Mouse (Mus musculus) ES-Bruce4 (cell line): ENCODE measurements around the gene Tatdn2. TPM values are rescaled to one million over a fixed set of nuclear protein-coding genes. Genes with fewer than 3 reads are reported as not detected.

Experiments
- H3K27ac ChIP-seq: 2 replicates; pipeline ENCODE4 v1.5.1; 2012; ENCODE audit warnings: low read length, inconsistent platforms; ENCODE audit not compliant: insufficient read depth
- H3K27me3 ChIP-seq: 2 replicates; pipeline ENCODE4 v1.6.1; 2012; ENCODE audit warnings: mild to moderate bottlenecking, low read length, inconsistent platforms; ENCODE audit not compliant: control insufficient read depth, poor library complexity, insufficient read depth, severe bottlenecking
- H3K36me3 ChIP-seq: 2 replicates; pipeline ENCODE4 v1.6.1; 2012; ENCODE audit warnings: inconsistent platforms, mild to moderate bottlenecking, low read length, moderate library complexity; ENCODE audit not compliant: control insufficient read depth, poor library complexity, insufficient read depth, severe bottlenecking
- H3K4me1 ChIP-seq: one replicate; pipeline ENCODE4 v1.8.1; 2011; ENCODE audit warnings: low read length; ENCODE audit not compliant: control insufficient read depth, insufficient read depth
- H3K4me3 ChIP-seq: 2 replicates; pipeline ENCODE4 v1.5.1; 2011; ENCODE audit warnings: low read depth, mild to moderate bottlenecking, low read length
- H3K9ac ChIP-seq: 2 replicates; pipeline ENCODE4 v1.6.1; 2012; ENCODE audit warnings: low read depth, mild to moderate bottlenecking, inconsistent platforms; ENCODE audit not compliant: poor library complexity, severe bottlenecking
- H3K9me3 ChIP-seq: replicated peaks from 2 replicates; pipeline ENCODE4 v1.6.1; 2012; ENCODE audit warnings: mild to moderate bottlenecking, low read length, inconsistent platforms; ENCODE audit not compliant: control insufficient read depth, poor library complexity, insufficient read depth, severe bottlenecking
- CTCF ChIP-seq: IDR thresholded peaks from one replicate; pipeline ENCODE4 v1.8.1; 2011; ENCODE audit warnings: low read depth, low read length
- EP300 ChIP-seq: IDR thresholded peaks from 2 replicates; pipeline ENCODE4 v1.6.1; 2011; ENCODE audit warnings: low read depth, low read length; ENCODE audit not compliant: insufficient read depth
- POLR2A ChIP-seq: IDR thresholded peaks from one replicate; pipeline ENCODE4 v1.8.1; 2011; ENCODE audit warnings: low read length; ENCODE audit not compliant: insufficient read depth
- polyA plus RNA-seq: library from polyadenylated mRNA; stranded (reverse); fragments of >200 nt; gene quantifications from 2 replicates; pipeline ENCODE4 v1.2.4, GENCODE M21; 2011; ENCODE audit warnings: low read depth; ENCODE audit not compliant: missing spikeins, insufficient read depth, insufficient read length

Gene Tatdn2
- polyA plus RNA-seq, 1 experiment, result 42.2 TPM

GRCm38 (mm10) chr6:113677070-113677734, 19.6 kb upstream of the Tatdn2 start:
- H3K36me3 ChIP-seq, result no peaks in the 10 kb centered on the region
- no peak overlapping the region for H3K9ac ChIP-seq
- no peaks in the 10 kb centered on the region for H3K9me3 ChIP-seq
- TF ChIP-seq EP300 (no peak), CTCF (no peak), POLR2A (no peak)
- no peaks in the 10 kb centered on the region for H3K27me3 ChIP-seq
- no peak overlapping the region for H3K4me3 ChIP-seq
- no peak overlapping the region for H3K27ac ChIP-seq
- H3K4me1 ChIP-seq, result peaks cover 4% of the 10 kb centered on the region

- TF ChIP-seq POLR2A (no peak), CTCF (no peak), EP300 (no peak)
- H3K9me3 ChIP-seq, result no peaks in the 10 kb centered on the region
- H3K4me3 ChIP-seq, result no peak overlapping the region
- H3K36me3 ChIP-seq, result no peaks in the 10 kb centered on the region
- H3K27ac ChIP-seq, result no peak overlapping the region
- no peak overlapping the region for H3K9ac ChIP-seq
- no peaks in the 10 kb centered on the region for H3K27me3 ChIP-seq
- peaks cover 7% of the 10 kb centered on the region for H3K4me1 ChIP-seq
These were observed 18.4 kb upstream of the Tatdn2 start for GRCm38 (mm10) chr6:113678246-113679012.

GRCm38 (mm10) chr6:113679993-113680566, 16.8 kb upstream of the Tatdn2 start:
- TF ChIP-seq POLR2A, result no peak
- no peak for TF ChIP-seq EP300
- TF ChIP-seq CTCF, result no peak
- no peak overlapping the region for H3K27ac ChIP-seq

GRCm38 (mm10) chr6:113681271-113681670, 15.6 kb upstream of the Tatdn2 start:
- Histone ChIP-seq H3K36me3 (no peaks in the 10 kb centered on the region), H3K4me3 (no peak overlapping the region), H3K27me3 (no peaks in the 10 kb centered on the region), H3K27ac (no peak overlapping the region), H3K4me1 (peaks cover 8% of the 10 kb centered on the region), H3K9ac (no peak overlapping the region), H3K9me3 (no peaks in the 10 kb centered on the region)
- TF ChIP-seq EP300 (0 out of 2 replicates have a peak, but pooled peaks have one; percentile 50), CTCF (peak; percentile 98), POLR2A (no peak)

More at GRCm38 (mm10) chr6:113679993-113680566, 16.8 kb upstream of the Tatdn2 start:
- no peaks in the 10 kb centered on the region for H3K27me3 ChIP-seq
- H3K9me3 ChIP-seq, result no peaks in the 10 kb centered on the region
- H3K4me3 ChIP-seq, result no peak overlapping the region
- no peaks in the 10 kb centered on the region for H3K36me3 ChIP-seq
- H3K4me1 ChIP-seq, result peaks cover 7% of the 10 kb centered on the region
- H3K9ac ChIP-seq, result no peak overlapping the region

GRCm38 (mm10) chr6:113683081-113683825, 13.6 kb upstream of the Tatdn2 start:
- Histone ChIP-seq H3K4me3 (no peak overlapping the region), H3K9ac (no peak overlapping the region), H3K9me3 (no peaks in the 10 kb centered on the region), H3K36me3 (no peaks in the 10 kb centered on the region), H3K4me1 (peaks cover 8% of the 10 kb centered on the region), H3K27ac (peak overlapping the region; percentile 95), H3K27me3 (no peaks in the 10 kb centered on the region)
- TF ChIP-seq CTCF, result no peak
- TF ChIP-seq EP300, result peak; percentile 61; the same call in 1 of the 2 replicates
- TF ChIP-seq POLR2A, result no peak
